Mouse (Mus musculus) midbrain, postnatal 0 days (tissue): ENCODE measurements around the gene Cryaa. TPM values are rescaled to one million over a fixed set of nuclear protein-coding genes. Genes with fewer than 3 reads are reported as not detected.
A peak's percentile ranks its signal among the peaks of the same experiment; 100 is the strongest.

ENCODE experiments used
- ATAC-seq: fragments of 200-750 bp; cut with Nextera tagmentation; 2 replicates; pipeline ENCODE4 v1.8.0; 2017; ENCODE audit warnings: moderate number of reproducible peaks, mild to moderate bottlenecking, moderate TSS enrichment, moderate library complexity; ENCODE audit not compliant: low FRiP score
- DNase-seq: peaks from one replicate; pipeline ENCODE4 v3.0.0-alpha.2; 2015; ENCODE audit warnings: low spot score
- H3K27ac ChIP-seq: fragments of 300-500 bp; sonication (generic); 2 replicates; pipeline ENCODE4 v1.5.1; 2014; ENCODE audit warnings: low read depth, mild to moderate bottlenecking, low read length, mixed read lengths
- H3K27me3 ChIP-seq: fragments of 300-500 bp; sonication (generic); 2 replicates; pipeline ENCODE4 v1.6.1; 2014; ENCODE audit warnings: low read length, control low read depth, mixed read lengths; ENCODE audit not compliant: insufficient read depth
- H3K36me3 ChIP-seq: fragments of 300-500 bp; sonication (generic); 2 replicates; pipeline ENCODE4 v1.6.1; 2014; ENCODE audit warnings: low read length, control low read depth, mixed read lengths; ENCODE audit not compliant: insufficient read depth
- H3K4me1 ChIP-seq: fragments of 300-500 bp; sonication (generic); 2 replicates; pipeline ENCODE4 v1.6.1; 2014; ENCODE audit warnings: mild to moderate bottlenecking, control low read depth, antibody characterized with exemption, low read length, mixed read lengths; ENCODE audit not compliant: insufficient read depth
- H3K4me2 ChIP-seq: fragments of 300-500 bp; sonication (generic); 2 replicates; pipeline ENCODE4 v1.6.1; 2014; ENCODE audit warnings: low read depth, mild to moderate bottlenecking, low read length, mixed read lengths; ENCODE audit not compliant: poor library complexity, severe bottlenecking
- H3K4me3 ChIP-seq: fragments of 300-500 bp; sonication (generic); 2 replicates; pipeline ENCODE4 v1.5.1; 2014; ENCODE audit warnings: low read depth, mild to moderate bottlenecking, low read length, moderate library complexity
- H3K9ac ChIP-seq: fragments of 300-500 bp; sonication (generic); replicated peaks from 2 replicates; pipeline ENCODE4 v1.6.1; 2014; ENCODE audit warnings: mild to moderate bottlenecking, low read length, moderate library complexity, mixed read lengths; ENCODE audit not compliant: poor library complexity, severe bottlenecking
- H3K9me3 ChIP-seq: fragments of 300-500 bp; sonication (generic); 2 replicates; pipeline ENCODE4 v1.6.1; 2016; ENCODE audit warnings: low read length, control low read depth
- CTCF ChIP-seq: IDR thresholded peaks from 2 replicates; pipeline ENCODE4 v1.5.1; 2016; ENCODE audit warnings: antibody characterized with exemption, mild to moderate bottlenecking
- WGBS: fragments of 180-500 bp; shearing (Covaris S2); extraction: QIAGEN DNeasy Blood & Tissue Kit; methylation state at CpG from one replicate; pipeline ENCODE4 v1.1.7; 2014; 5-methylcytosine and 5-hydroxymethylcytosine counted together
- polyA plus RNA-seq: library from polyadenylated mRNA; unstranded; fragments of >200 nt; fragmentation: Nextera tagmentation; extraction: Ambion mirVana; gene quantifications from 2 replicates; pipeline ENCODE4 v1.2.1, GENCODE M21; 2015
- total RNA-seq: library from RNA; depleted of rRNA; stranded (reverse); fragments of >200 nt; gene quantifications from 2 replicates; pipeline ENCODE4 v1.2.3, GENCODE M21; 2014

Gene Cryaa
- total and polyA plus RNA-seq, 2 experiments from 2014 or later, result 0.37 to 1.6 TPM

DNA sequence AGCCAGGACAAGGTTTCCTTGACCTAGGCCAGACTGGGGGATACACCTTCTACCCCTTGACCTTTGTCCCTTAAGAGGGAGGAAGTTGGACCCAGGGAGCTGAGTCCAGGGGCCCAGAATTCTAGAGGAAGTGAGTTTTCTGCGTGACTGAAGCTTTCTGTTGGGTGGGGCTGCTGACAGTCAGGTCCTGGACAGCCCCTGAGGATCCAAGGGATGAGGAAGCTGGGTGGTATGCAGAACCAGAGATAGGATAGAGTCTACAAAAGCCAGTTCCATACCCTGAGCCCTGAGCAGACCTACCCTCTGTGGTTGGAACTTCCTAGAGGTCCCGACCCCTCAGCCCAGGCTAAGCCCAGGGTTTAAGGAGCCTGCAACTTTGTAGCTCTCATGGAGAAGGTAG lies 2.8 kb downstream of the Cryaa start:
- no peak for DNase-seq
- H3K36me3 ChIP-seq, result no peaks in the 10 kb centered on the region
- no peaks in the 10 kb centered on the region for H3K9me3 ChIP-seq
- WGBS, result 62% methylated on average over 2 of the region's 2 CpGs
- 0 out of 2 replicates have a peak, but pooled peaks cover 2% of the 10 kb centered on the region for H3K27me3 ChIP-seq
- no peak overlapping the region for H3K4me2 ChIP-seq
- no peak overlapping the region for H3K27ac ChIP-seq
- no peak overlapping the region for H3K4me3 ChIP-seq
- H3K9ac ChIP-seq, result no peak overlapping the region
- no peaks in the 10 kb centered on the region for H3K4me1 ChIP-seq
- no peak for TF ChIP-seq CTCF
- ATAC-seq, result no peak

GRCm38 (mm10) chr17:31685514-31686224 lies 8.1 kb downstream of the Cryaa start:
- no peaks in the 10 kb centered on the region for H3K4me1 ChIP-seq
- no peaks in the 10 kb centered on the region for H3K9me3 ChIP-seq
- no peaks in the 10 kb centered on the region for H3K27me3 ChIP-seq
- WGBS, result 12% methylated on average over 17 of the region's 17 CpGs
- H3K9ac ChIP-seq, result no peak overlapping the region
- no peak overlapping the region for H3K4me3 ChIP-seq
- H3K36me3 ChIP-seq, result no peaks in the 10 kb centered on the region
- peak; percentile 98 for TF ChIP-seq CTCF
- peak; percentile 82 for ATAC-seq
- peak overlapping the region; percentile 2; the same call in 1 of the 2 replicates for H3K4me2 ChIP-seq
- peak overlapping the region; percentile 49 for H3K27ac ChIP-seq
- DNase-seq, result peak; percentile 95

- Histone ChIP-seq H3K36me3 (no peaks in the 10 kb centered on the region), H3K9ac (no peak overlapping the region), H3K4me2 (no peak overlapping the region; the same call in 1 of the 2 replicates), H3K27me3 (no peaks in the 10 kb centered on the region), H3K4me1 (no peaks in the 10 kb centered on the region), H3K9me3 (no peaks in the 10 kb centered on the region), H3K4me3 (no peak overlapping the region), H3K27ac (peak overlapping the region; percentile 49; the same call in 1 of the 2 replicates)
- ATAC-seq (peak; percentile 36; the same call in 1 of the 2 replicates), DNase-seq (peak; percentile 39)
- 34% methylated on average over 3 of the region's 3 CpGs for WGBS
- TF ChIP-seq CTCF, result no peak
Measured at GRCm38 (mm10) chr17:31686225-31686564, 8.6 kb downstream of the Cryaa start.

DNA sequence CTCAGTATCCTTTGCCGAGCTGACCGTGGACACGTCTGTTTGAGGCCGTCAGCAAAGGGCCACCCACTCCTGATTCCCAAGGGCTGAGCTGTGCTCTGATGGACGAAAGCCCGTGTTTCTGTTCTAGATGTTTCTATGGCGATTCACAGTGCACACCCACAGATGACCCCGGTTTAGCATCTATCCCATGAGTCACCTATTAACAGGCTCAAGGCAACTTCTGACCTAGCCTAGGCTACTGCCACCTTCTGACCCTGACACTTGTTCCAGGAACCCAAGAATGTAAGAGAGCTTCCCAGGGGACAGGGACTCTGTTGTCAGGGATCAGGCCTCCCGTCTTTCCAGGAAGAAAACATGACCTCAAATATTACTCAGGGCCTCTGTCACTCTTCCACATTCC lies 10.5 kb downstream of the Cryaa start:
- no peak for ATAC-seq
- 85% methylated on average over 9 of the region's 9 CpGs for WGBS
- H3K36me3 ChIP-seq, result no peaks in the 10 kb centered on the region
- H3K27me3 ChIP-seq, result no peaks in the 10 kb centered on the region
- no peak for DNase-seq
- no peak overlapping the region for H3K9ac ChIP-seq
- no peak overlapping the region for H3K4me2 ChIP-seq
- no peak overlapping the region for H3K4me3 ChIP-seq
- TF ChIP-seq CTCF, result no peak
- H3K4me1 ChIP-seq, result no peaks in the 10 kb centered on the region
- no peaks in the 10 kb centered on the region for H3K9me3 ChIP-seq
- no peak overlapping the region for H3K27ac ChIP-seq

GRCm38 (mm10) chr17:31689606-31690005 lies 12.0 kb downstream of the Cryaa start:
- no peaks in the 10 kb centered on the region for H3K27me3 ChIP-seq
- H3K9ac ChIP-seq, result no peak overlapping the region
- ATAC-seq (no peak), DNase-seq (no peak)
- no peak for TF ChIP-seq CTCF
- no peak overlapping the region for H3K27ac ChIP-seq
- no peak overlapping the region for H3K4me2 ChIP-seq
- 76% methylated on average over 1 of the region's 1 CpGs for WGBS
- no peaks in the 10 kb centered on the region for H3K36me3 ChIP-seq
- H3K9me3 ChIP-seq, result no peaks in the 10 kb centered on the region
- no peak overlapping the region for H3K4me3 ChIP-seq
- H3K4me1 ChIP-seq, result no peaks in the 10 kb centered on the region

DNA sequence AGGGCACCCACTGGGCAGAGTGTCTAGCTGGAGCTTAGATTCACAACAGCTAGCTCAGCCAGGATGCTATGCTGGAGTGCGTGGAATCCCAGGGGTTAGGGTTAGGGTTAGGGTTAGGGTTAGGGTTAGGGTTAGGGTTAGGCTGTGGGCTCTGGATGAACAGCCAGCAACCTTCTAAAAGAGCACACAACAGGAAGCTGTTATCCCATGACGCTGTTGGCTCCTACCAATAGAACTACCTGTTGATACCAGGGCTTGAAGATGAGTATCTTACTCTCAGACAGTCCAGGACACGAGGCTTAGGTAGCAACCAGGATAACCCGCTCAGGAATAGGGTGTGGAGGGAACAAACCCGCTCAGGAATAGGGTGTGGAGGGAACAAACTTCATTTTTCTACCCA lies 15.3 kb downstream of the Cryaa start:
- 39% methylated on average over 5 of the region's 5 CpGs for WGBS

More for the DNA sequence above, 15.3 kb downstream of the Cryaa start:
- Histone ChIP-seq H3K4me2 (no peak overlapping the region), H3K4me3 (no peak overlapping the region), H3K27ac (no peak overlapping the region), H3K9ac (no peak overlapping the region), H3K4me1 (no peaks in the 10 kb centered on the region), H3K9me3 (no peaks in the 10 kb centered on the region), H3K36me3 (no peaks in the 10 kb centered on the region), H3K27me3 (no peaks in the 10 kb centered on the region)
- TF ChIP-seq CTCF, result no peak
- ATAC-seq, result no peak
- no peak for DNase-seq
